Mouse (Mus musculus) heart, embryonic 14.5 days (tissue): ENCODE measurements at regions not wholly inside any gene's neighbourhood (a gene's known extent, or its start where the extent isn't known, plus 50 kb on each side); places are given as distances from the start of the nearest gene placed in this dataset.
A peak's percentile ranks its signal among the peaks of the same experiment; 100 is the strongest.

Source experiments
- ATAC-seq: fragments of 200-750 bp; cut with Nextera tagmentation; 2 replicates; pipeline ENCODE4 v1.8.0; 2017; ENCODE audit warnings: low read depth, moderate TSS enrichment; ENCODE audit not compliant: insufficient number of reproducible peaks, insufficient read depth, low FRiP score
- H3K27ac ChIP-seq, 2 experiments: fragments of 200-500 bp in 1 of 2; fragments of 300-500 bp in 1 of 2; sonication (generic) in 1 of 2; replicated peaks in 1 of 2; 2 replicates each; pipeline ENCODE4 v1.5.1; 2012 to 2014; ENCODE audit warnings: low read depth in 2 of 2, low read length in 2 of 2, control low read depth in 1 of 2, mild to moderate bottlenecking in 1 of 2, mixed read lengths in 1 of 2; ENCODE audit not compliant: control insufficient read depth in 1 of 2, insufficient read depth in 1 of 2
- H3K27me3 ChIP-seq: fragments of 300-500 bp; sonication (generic); 2 replicates; pipeline ENCODE4 v1.6.1; 2014; ENCODE audit warnings: mild to moderate bottlenecking, low read length, control low read depth; ENCODE audit not compliant: control insufficient read depth, insufficient read depth
- H3K36me3 ChIP-seq: fragments of 300-500 bp; sonication (generic); 2 replicates; pipeline ENCODE4 v1.6.1; 2014; ENCODE audit warnings: mild to moderate bottlenecking, control low read depth, low read length, mixed read lengths; ENCODE audit not compliant: control insufficient read depth, insufficient read depth
- H3K4me1 ChIP-seq, 2 experiments: fragments of 200-500 bp in 1 of 2; fragments of 300-500 bp in 1 of 2; sonication (generic) in 1 of 2; 2 replicates each; pipeline ENCODE4 v1.6.1; 2012 to 2014; ENCODE audit warnings: low read length in 2 of 2, control low read depth in 1 of 2, mixed read lengths in 1 of 2; ENCODE audit not compliant: control insufficient read depth in 2 of 2, insufficient read depth in 2 of 2
- H3K4me2 ChIP-seq: fragments of 300-500 bp; sonication (generic); 2 replicates; pipeline ENCODE4 v1.6.1; 2014; ENCODE audit warnings: mild to moderate bottlenecking, low read length
- H3K4me3 ChIP-seq, 2 experiments: fragments of 200-500 bp in 1 of 2; fragments of 300-500 bp in 1 of 2; sonication (generic) in 1 of 2; 2 replicates each; pipeline ENCODE4 v1.5.1; 2012 to 2014; ENCODE audit warnings: low read length in 2 of 2, mild to moderate bottlenecking in 2 of 2, control low read depth in 1 of 2, low read depth in 1 of 2, moderate library complexity in 1 of 2; ENCODE audit not compliant: control insufficient read depth in 1 of 2, insufficient read depth in 1 of 2
- H3K9ac ChIP-seq: fragments of 300-500 bp; sonication (generic); 2 replicates; pipeline ENCODE4 v1.6.1; 2014; ENCODE audit warnings: mild to moderate bottlenecking, low read length
- H3K9me3 ChIP-seq: fragments of 300-500 bp; sonication (generic); 2 replicates; pipeline ENCODE4 v1.6.1; 2016; ENCODE audit warnings: low read length, control low read depth; ENCODE audit not compliant: control insufficient read depth
- WGBS: fragments of 180-500 bp; shearing (Covaris S2); extraction: QIAGEN DNeasy Blood & Tissue Kit; methylation state at CpG from one replicate; pipeline ENCODE4 v1.1.7; 2014; 5-methylcytosine and 5-hydroxymethylcytosine counted together

GRCm38 (mm10) chr5:68361581-68362211 is 330.1 kb downstream of the Grxcr1 start:
- Histone ChIP-seq H3K27ac (no peak overlapping the region), H3K36me3 (no peaks in the 10 kb centered on the region), H3K4me3 (no peak overlapping the region), H3K4me2 (no peak overlapping the region), H3K4me1 (no peaks in the 10 kb centered on the region), H3K9me3 (no peaks in the 10 kb centered on the region), H3K27me3 (no peaks in the 10 kb centered on the region), H3K9ac (no peak overlapping the region)
- peak; percentile 35; the same call in 1 of the 2 replicates for ATAC-seq
- WGBS, result 54% methylated on average over 3 of the region's 3 CpGs

- Histone ChIP-seq H3K27ac (no peak overlapping the region), H3K4me1 (no peaks in the 10 kb centered on the region), H3K9ac (no peak overlapping the region), H3K36me3 (no peaks in the 10 kb centered on the region), H3K4me3 (no peak overlapping the region), H3K4me2 (no peak overlapping the region), H3K9me3 (no peaks in the 10 kb centered on the region), H3K27me3 (no peaks in the 10 kb centered on the region)
- no peak for ATAC-seq
- WGBS, result 81% methylated on average over 2 of the region's 2 CpGs
Measured at GRCm38 (mm10) chr5:68373082-68373481, 341.4 kb downstream of the Grxcr1 start.
